Mouse (Mus musculus): ENCODE measurements at regions not wholly inside any gene's neighbourhood (a gene's known extent, or its start where the extent isn't known, plus 50 kb on each side); places are given as distances from the start of the nearest gene placed in this dataset.
A peak's percentile ranks its signal among the peaks of the same experiment; 100 is the strongest.

- no peaks in the 10 kb centered on the region for H3K9me3 ChIP-seq (replicated peaks; ENCODE audit: low read length)
- H3K79me2 ChIP-seq (replicated peaks; ENCODE audit: control insufficient read depth, extremely low read depth, insufficient read depth, poor library complexity, severe bottlenecking) = no peaks in the 10 kb centered on the region
- H3K36me3 ChIP-seq (replicated peaks in 1 of 2; ENCODE audit: control insufficient read depth in 1 of 2, insufficient read depth in 1 of 2, low read length in 1 of 2) = no peaks in the 10 kb centered on the region
- H3K4me3 ChIP-seq (replicated peaks in 1 of 3; ENCODE audit: low read depth in 2 of 3, low read length in 2 of 3, poor library complexity in 1 of 3) = no peak overlapping the region
- in situ Hi-C loops (cut with MboI; ENCODE audit: low pct_ligation_motif_present, low pct_unique_long_range_greater_than_20kb, low sequenced_read_pairs) (loop anchor here (25.0 kb wide), 1 partner anchor 315 kb away; no protein-coding TSS in a partner anchor), dilution Hi-C loops (cut with MboI; ENCODE audit: extremely low pct_ligation_motif_present, extremely low pct_unique_long_range_greater_than_20kb, low sequenced_read_pairs) (no loop called here)
- H3K27ac ChIP-seq (ENCODE audit: insufficient read depth, low read depth) = no peak overlapping the region
- no peaks in the 10 kb centered on the region; a peak in 1 of 4 replicates for H3K4me1 ChIP-seq (ENCODE audit: control insufficient read depth in 1 of 2, insufficient read depth in 2 of 2)
- DNase-seq (ENCODE audit: extremely low read depth) = peak; percentile 70
- no peak overlapping the region for H3K9ac ChIP-seq (ENCODE audit: insufficient read depth, low read depth)
- H3K4me2 ChIP-seq (ENCODE audit: insufficient read depth, low read depth, poor library complexity, severe bottlenecking) = no peak overlapping the region
- H3K27me3 ChIP-seq (replicated peaks) = no peaks in the 10 kb centered on the region
- TF ChIP-seq MAFK (IDR thresholded peaks at IDR 0.05; ENCODE audit: insufficient replicate concordance, low read length) (no peak), UBTF (IDR thresholded peaks at IDR 0.05; ENCODE audit: low read depth, low read length) (no peak), TBP (conservative IDR thresholded peaks at IDR 0.05; ENCODE audit: low read depth, low read length) (no peak), IRF4 (IDR thresholded peaks at IDR 0.05; ENCODE audit: low read depth, low read length) (peak; percentile 45; the same call in 1 of the 2 replicates), CHD1 (IDR thresholded peaks at IDR 0.05; ENCODE audit: low read depth, low read length) (no peak), GABPA (IDR thresholded peaks at IDR 0.05; ENCODE audit: insufficient replicate concordance, low read depth, low read length) (no peak), PAX5 (IDR thresholded peaks at IDR 0.05; ENCODE audit: low read length) (no peak), HCFC1 (IDR thresholded peaks at IDR 0.05; ENCODE audit: low read depth, low read length) (no peak), RCOR1 (conservative IDR thresholded peaks at IDR 0.05; ENCODE audit: low read depth, low read length) (no peak), MYC (IDR thresholded peaks at IDR 0.05; ENCODE audit: low read depth, low read length) (no peak), KAT2A (IDR thresholded peaks at IDR 0.05; ENCODE audit: insufficient replicate concordance, low read length) (no peak), MAZ (IDR thresholded peaks at IDR 0.05; ENCODE audit: low read depth, low read length) (peak; percentile 59; the same call in 1 of the 2 replicates), ELF1 (IDR thresholded peaks at IDR 0.05; ENCODE audit: low read depth, low read length) (no peak), TCF12 (IDR thresholded peaks at IDR 0.05; ENCODE audit: low read depth, low read length) (no peak; the same call in 1 of the 2 replicates), SMC3 (IDR thresholded peaks at IDR 0.05; ENCODE audit: low read depth, low read length) (peak; percentile 82), BHLHE40 (IDR thresholded peaks at IDR 0.05; ENCODE audit: low read depth, low read length) (no peak), MAX (IDR thresholded peaks at IDR 0.05; ENCODE audit: low read length) (no peak), RAD21 (IDR thresholded peaks at IDR 0.05; ENCODE audit: low read depth, low read length) (peak; percentile 87), CTCF (conservative IDR thresholded peaks at IDR 0.05 in 1 of 2, IDR thresholded peaks at IDR 0.05 in 1 of 2; ENCODE audit: low read depth in 2 of 2, low read length in 2 of 2) (peak; percentile 82 to 84), USF1 (IDR thresholded peaks at IDR 0.05; ENCODE audit: low read depth, low read length) (no peak), MXI1 (IDR thresholded peaks at IDR 0.05; ENCODE audit: low read depth, low read length) (no peak), ZC3H11A (IDR thresholded peaks at IDR 0.05; ENCODE audit: low read depth, low read length) (peak; percentile 50), CHD2 (IDR thresholded peaks at IDR 0.05; ENCODE audit: low read length) (no peak), ZMIZ1 (IDR thresholded peaks at IDR 0.05; ENCODE audit: low read depth, low read length) (no peak), EP300 (IDR thresholded peaks at IDR 0.05; ENCODE audit: low read length) (peak; percentile 40; the same call in 1 of the 2 replicates), USF2 (conservative IDR thresholded peaks at IDR 0.05; ENCODE audit: low read depth, low read length) (no peak), ETS1 (conservative IDR thresholded peaks at IDR 0.05; ENCODE audit: low read depth, low read length) (no peak), SIN3A (IDR thresholded peaks at IDR 0.05; ENCODE audit: low read length) (no peak), ZNF384 (IDR thresholded peaks at IDR 0.05; ENCODE audit: low read depth, low read length) (no peak), MEF2A (IDR thresholded peaks at IDR 0.05; ENCODE audit: borderline replicate concordance, low read depth, low read length) (peak; percentile 70), POLR2AphosphoS2 (IDR thresholded peaks at IDR 0.05; ENCODE audit: low read depth, low read length) (no peak), POLR2A (IDR thresholded peaks at IDR 0.05; ENCODE audit: low read depth, low read length) (no peak), ZKSCAN1 (IDR thresholded peaks at IDR 0.05; ENCODE audit: borderline replicate concordance, low read depth, low read length) (no peak), JUND (conservative IDR thresholded peaks at IDR 0.05; ENCODE audit: low read depth, low read length) (peak; percentile 51), JUN (IDR thresholded peaks at IDR 0.05; ENCODE audit: insufficient read depth, low read depth, low read length) (peak; percentile 48; the same call in 1 of the 2 replicates), NRF1 (IDR thresholded peaks at IDR 0.05; ENCODE audit: low read depth, low read length) (no peak), E2F4 (IDR thresholded peaks at IDR 0.05; ENCODE audit: insufficient replicate concordance, low read depth, low read length) (no peak), NELFE (IDR thresholded peaks at IDR 0.05; ENCODE audit: low read depth, low read length) (0 out of 2 replicates have a peak, but pooled peaks have one; percentile 25)
These were observed 183.1 kb upstream of the Ednrb start for GRCm38 (mm10) chr14:104027077-104027899.

Data from CH12.LX (cell line).